Mouse (Mus musculus): Measurements from ENCODE around the gene Pld3. TPM values are rescaled to one million over a fixed set of nuclear protein-coding genes. Genes with fewer than 3 reads are reported as not detected.
"Not testable (repeated sequence)": the region's sequence is repeated elsewhere in the genome, so short reads cannot be mapped to it uniquely, and the experiment has no call there.

Gene Pld3
- polyA plus RNA-seq, 1 experiment from 2014 or later = 62.5 TPM

GRCm38 (mm10) chr7:27520599-27520998 lies 32.4 kb downstream of the Pld3 start:
- Histone ChIP-seq H3K9me3 (no peaks in the 10 kb centered on the region), H3K36me3 (peaks cover 25% of the 10 kb centered on the region), H3K4me1 (peaks cover 2% of the 10 kb centered on the region), H3K9ac (no peak overlapping the region), H3K27ac (replicated peaks) (no peak overlapping the region), H3K27me3 (replicated peaks) (no peaks in the 10 kb centered on the region), H3K4me3 (no peak overlapping the region), H3K4me2 (no peak overlapping the region)
- 65% methylated on average over 1 of the region's 1 CpGs for WGBS
- no peak for ATAC-seq (ENCODE audit: extremely low read depth, insufficient number of reproducible peaks, low FRiP score, low TSS enrichment)

GRCm38 (mm10) chr7:27520104-27520503 lies 32.9 kb downstream of the Pld3 start:
- Histone ChIP-seq H3K36me3 (peaks cover 25% of the 10 kb centered on the region), H3K4me2 (no peak overlapping the region), H3K27me3 (replicated peaks) (no peaks in the 10 kb centered on the region), H3K4me3 (no peak overlapping the region), H3K9ac (no peak overlapping the region), H3K9me3 (no peaks in the 10 kb centered on the region), H3K4me1 (no peaks in the 10 kb centered on the region), H3K27ac (replicated peaks) (no peak overlapping the region)
- no peak for ATAC-seq (ENCODE audit: extremely low read depth, insufficient number of reproducible peaks, low FRiP score, low TSS enrichment)

DNA sequence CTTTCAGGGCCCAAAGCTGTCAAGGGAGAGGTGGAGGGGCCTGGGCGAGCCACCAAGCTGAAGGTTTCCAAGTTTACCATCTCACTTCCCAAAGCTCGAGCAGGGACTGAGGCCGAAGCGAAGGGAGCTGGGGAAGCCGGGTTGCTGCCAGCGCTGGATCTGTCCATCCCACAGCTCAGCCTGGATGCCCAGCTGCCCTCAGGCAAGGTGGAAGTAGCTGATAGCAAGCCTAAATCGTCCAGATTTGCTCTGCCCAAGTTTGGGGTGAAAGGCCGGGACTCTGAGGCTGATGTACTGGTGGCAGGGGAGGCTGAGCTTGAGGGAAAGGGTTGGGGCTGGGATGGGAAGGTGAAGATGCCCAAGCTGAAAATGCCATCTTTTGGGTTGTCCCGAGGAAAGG lies 34.7 kb downstream of the Pld3 start:
- Histone ChIP-seq H3K4me3 (no peak overlapping the region), H3K27ac (replicated peaks) (no peak overlapping the region), H3K4me2 (no peak overlapping the region), H3K27me3 (replicated peaks) (no peaks in the 10 kb centered on the region), H3K9ac (no peak overlapping the region), H3K4me1 (no peaks in the 10 kb centered on the region), H3K36me3 (peaks cover 25% of the 10 kb centered on the region), H3K9me3 (no peaks in the 10 kb centered on the region)
- 81% methylated on average over 9 of the region's 9 CpGs for WGBS
- no peak for ATAC-seq (ENCODE audit: extremely low read depth, insufficient number of reproducible peaks, low FRiP score, low TSS enrichment)

- H3K4me2 ChIP-seq = no peak overlapping the region
- H3K27ac ChIP-seq (replicated peaks) = no peak overlapping the region
- no peak overlapping the region for H3K9ac ChIP-seq
- WGBS = 66% methylated on average over 9 of the region's 9 CpGs
- no peak for ATAC-seq (ENCODE audit: extremely low read depth, insufficient number of reproducible peaks, low FRiP score, low TSS enrichment)
- H3K9me3 ChIP-seq = no peaks in the 10 kb centered on the region
- H3K4me1 ChIP-seq = no peaks in the 10 kb centered on the region
- H3K4me3 ChIP-seq = no peak overlapping the region
- peaks cover 23% of the 10 kb centered on the region for H3K36me3 ChIP-seq
- H3K27me3 ChIP-seq (replicated peaks) = no peaks in the 10 kb centered on the region
Observed at GRCm38 (mm10) chr7:27514961-27515360, 38.1 kb downstream of the Pld3 start.

GRCm38 (mm10) chr7:27510809-27511208 lies 42.2 kb downstream of the Pld3 start:
- 83% methylated on average over 2 of the region's 2 CpGs for WGBS
- peaks cover 19% of the 10 kb centered on the region for H3K4me1 ChIP-seq
- H3K27ac ChIP-seq (replicated peaks) = no peak overlapping the region
- no peaks in the 10 kb centered on the region for H3K27me3 ChIP-seq (replicated peaks)
- no peak overlapping the region for H3K9ac ChIP-seq
- no peak overlapping the region for H3K4me2 ChIP-seq
- no peak overlapping the region for H3K4me3 ChIP-seq
- ATAC-seq (ENCODE audit: extremely low read depth, insufficient number of reproducible peaks, low FRiP score, low TSS enrichment) = no peak
- H3K9me3 ChIP-seq = no peaks in the 10 kb centered on the region
- no peaks in the 10 kb centered on the region; the same call in 1 of the 2 replicates for H3K36me3 ChIP-seq

- no peaks in the 10 kb centered on the region for H3K27me3 ChIP-seq (replicated peaks)
- WGBS = 23% methylated on average over 6 of the region's 6 CpGs
- peak; percentile 53; the same call in 1 of the 2 replicates for ATAC-seq (ENCODE audit: extremely low read depth, insufficient number of reproducible peaks, low FRiP score, low TSS enrichment)
- H3K4me3 ChIP-seq = peak overlapping the region; percentile 60
- H3K27ac ChIP-seq (replicated peaks) = peak overlapping the region; percentile 97
- no peaks in the 10 kb centered on the region for H3K36me3 ChIP-seq
- peak overlapping the region; percentile 67 for H3K4me2 ChIP-seq
- H3K9ac ChIP-seq = peak overlapping the region; percentile 74
- no peaks in the 10 kb centered on the region for H3K9me3 ChIP-seq
- peaks cover 19% of the 10 kb centered on the region for H3K4me1 ChIP-seq
Observed at GRCm38 (mm10) chr7:27508648-27509005, 44.4 kb downstream of the Pld3 start.

- peaks cover 21% of the 10 kb centered on the region for H3K4me1 ChIP-seq
- no peaks in the 10 kb centered on the region for H3K27me3 ChIP-seq (replicated peaks)
- peak overlapping the region; percentile 97 for H3K27ac ChIP-seq (replicated peaks)
- peak overlapping the region; percentile 81 for H3K9ac ChIP-seq
- H3K4me2 ChIP-seq = peak overlapping the region; percentile 67
- ATAC-seq (ENCODE audit: extremely low read depth, insufficient number of reproducible peaks, low FRiP score, low TSS enrichment) = peak; percentile 93
- peak overlapping the region; percentile 60 for H3K4me3 ChIP-seq
- H3K9me3 ChIP-seq = no peaks in the 10 kb centered on the region
- no peaks in the 10 kb centered on the region for H3K36me3 ChIP-seq
- under 1% methylated on average over 53 of the region's 54 CpGs for WGBS
Observed at GRCm38 (mm10) chr7:27507711-27508647, 45.0 kb downstream of the Pld3 start.

DNA sequence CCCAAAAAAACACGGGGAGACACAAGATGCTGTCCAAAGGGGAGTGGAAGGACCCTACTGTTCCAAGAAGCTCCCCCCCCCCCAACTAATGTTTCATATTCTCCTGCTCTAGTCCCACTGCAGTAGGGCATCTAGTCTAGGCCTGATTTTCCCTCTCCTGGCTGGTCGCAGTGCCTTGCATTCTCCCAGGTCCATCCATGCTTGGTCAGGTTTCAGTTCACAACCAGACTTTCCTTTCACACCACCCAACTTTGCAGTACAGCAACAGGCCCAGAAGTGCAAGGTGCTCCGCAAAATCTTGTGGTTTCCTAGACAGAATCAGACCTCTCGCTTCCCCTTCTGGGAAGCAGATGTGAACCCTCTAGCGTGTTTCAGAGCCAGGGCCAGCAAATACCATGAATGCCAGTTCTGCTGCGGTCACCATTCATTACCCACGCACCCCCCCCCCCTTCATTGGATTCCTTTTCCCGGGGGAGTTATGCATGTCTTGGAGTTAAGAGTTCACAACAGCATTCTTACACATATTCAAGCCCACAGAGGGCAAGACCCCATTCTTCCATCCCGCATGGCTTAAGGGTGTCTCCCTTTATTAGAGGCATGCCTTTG lies 46.1 kb downstream of the Pld3 start:
- H3K4me1 ChIP-seq = peaks cover 26% of the 10 kb centered on the region
- peak overlapping the region; percentile 81 for H3K9ac ChIP-seq
- no peaks in the 10 kb centered on the region for H3K9me3 ChIP-seq
- no peaks in the 10 kb centered on the region for H3K36me3 ChIP-seq
- H3K27ac ChIP-seq (replicated peaks) = peak overlapping the region; percentile 97
- H3K4me2 ChIP-seq = peak overlapping the region; percentile 67
- WGBS = 36% methylated on average over 9 of the region's 9 CpGs
- ATAC-seq (ENCODE audit: extremely low read depth, insufficient number of reproducible peaks, low FRiP score, low TSS enrichment) = no peak
- peak overlapping the region; percentile 60 for H3K4me3 ChIP-seq
- no peaks in the 10 kb centered on the region for H3K27me3 ChIP-seq (replicated peaks)

DNA sequence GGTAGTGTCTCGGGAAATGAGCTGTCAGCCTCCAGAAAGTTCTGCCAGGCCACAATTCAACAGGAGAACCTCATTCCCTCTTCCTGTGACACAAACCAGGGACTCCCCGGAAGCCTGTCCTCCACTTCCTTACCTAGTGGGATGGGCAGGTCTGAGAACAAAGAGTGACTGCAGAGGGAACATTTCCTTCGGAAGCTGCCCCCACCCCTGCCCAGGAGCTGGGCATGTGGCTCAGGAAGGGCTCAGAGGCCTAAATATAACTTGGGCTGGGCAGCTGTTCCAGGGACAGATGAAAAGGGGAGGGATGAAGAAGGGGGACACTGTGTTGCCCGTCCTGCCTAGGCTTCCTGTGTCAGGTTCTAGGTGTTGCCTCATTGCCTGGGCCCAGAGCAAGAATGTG lies 51.4 kb downstream of the Pld3 start:
- H3K4me3 ChIP-seq = no peak overlapping the region
- H3K9ac ChIP-seq = peak overlapping the region; percentile 7; the same call in 1 of the 2 replicates
- peak overlapping the region; percentile 68; the same call in 1 of the 2 replicates for H3K27ac ChIP-seq (replicated peaks)
- H3K4me1 ChIP-seq = peaks cover 29% of the 10 kb centered on the region
- no peak for ATAC-seq (ENCODE audit: extremely low read depth, insufficient number of reproducible peaks, low FRiP score, low TSS enrichment)
- no peak overlapping the region for H3K4me2 ChIP-seq
- no peaks in the 10 kb centered on the region for H3K27me3 ChIP-seq (replicated peaks)
- WGBS = 38% methylated on average over 4 of the region's 4 CpGs
- H3K9me3 ChIP-seq = no peaks in the 10 kb centered on the region
- no peaks in the 10 kb centered on the region for H3K36me3 ChIP-seq

DNA sequence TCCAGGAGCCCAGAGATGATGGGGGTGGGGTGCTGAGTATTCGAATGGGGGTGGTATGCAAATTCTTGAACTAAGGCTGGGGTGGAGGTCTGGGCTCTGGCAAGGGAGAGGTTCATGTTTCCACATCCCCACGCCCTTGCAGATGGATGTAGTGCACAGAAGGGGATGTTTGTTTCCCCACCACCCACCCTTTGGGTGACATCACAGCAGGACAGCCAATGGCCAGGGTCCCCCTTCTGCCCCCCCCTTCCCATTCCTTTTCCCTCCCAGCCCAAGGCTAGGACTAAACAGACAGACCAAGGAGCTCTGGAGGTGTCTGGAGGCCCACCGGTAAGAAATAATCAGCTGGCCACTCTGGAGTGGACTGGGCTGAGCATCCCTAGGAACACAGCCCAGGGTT lies 54.0 kb downstream of the Pld3 start, which contains the start of gene Prx:
Gene Prx (plus strand): TSS at position 289 of the 400 bp plus-strand sequence.
- 55% methylated on average over 3 of the region's 3 CpGs for WGBS
- Histone ChIP-seq H3K4me2 (no peak within 1 kb of the TSS), H3K27me3 (replicated peaks) (no peaks in the 10 kb centered on the region), H3K36me3 (no peaks in the 10 kb centered on the region), H3K27ac (replicated peaks) (no peak within 1 kb of the TSS), H3K4me1 (peaks cover 22% of the 10 kb centered on the region), H3K4me3 (no peak within 1 kb of the TSS), H3K9ac (no peak within 1 kb of the TSS), H3K9me3 (no peaks in the 10 kb centered on the region)
- no peak for ATAC-seq (ENCODE audit: extremely low read depth, insufficient number of reproducible peaks, low FRiP score, low TSS enrichment)

DNA sequence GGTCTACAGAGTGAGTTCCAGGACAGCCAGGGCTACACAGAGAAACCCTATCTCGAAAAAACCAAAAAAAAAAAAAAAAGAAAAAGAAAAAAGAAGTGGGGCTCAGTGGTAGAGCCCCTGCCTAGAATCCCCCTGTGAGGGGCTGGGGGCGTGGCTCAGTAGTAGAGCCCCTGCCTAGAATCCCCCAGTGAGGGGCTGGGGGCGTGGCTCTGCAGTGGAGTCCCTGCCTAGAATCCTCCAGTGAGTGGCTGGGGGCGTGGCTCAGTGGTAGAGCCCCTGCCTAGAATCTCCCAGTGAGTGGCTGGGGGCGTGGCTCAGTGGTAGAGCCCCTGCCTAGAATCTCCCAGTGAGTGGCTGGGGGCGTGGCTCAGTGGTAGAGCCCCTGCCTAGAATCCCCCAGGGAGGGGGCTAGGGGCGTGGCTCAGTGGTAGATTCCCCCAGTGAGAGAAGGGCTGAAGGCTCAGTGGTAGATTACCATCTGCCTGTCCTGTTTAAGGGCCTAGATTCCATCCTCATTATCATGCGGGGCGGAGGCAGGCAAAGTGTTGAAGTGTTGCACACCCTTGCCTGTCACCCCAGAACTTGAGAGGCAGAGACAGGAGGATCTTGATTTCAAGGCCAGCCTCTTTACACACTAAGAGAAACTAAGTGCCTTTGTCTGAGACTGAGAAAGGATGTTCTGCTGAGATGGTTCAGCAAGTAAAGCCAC lies 58.2 kb downstream of the Pld3 start:
- not testable (repeated sequence) for ATAC-seq (ENCODE audit: extremely low read depth, insufficient number of reproducible peaks, low FRiP score, low TSS enrichment); H3K4me2 ChIP-seq; H3K9ac ChIP-seq; H3K36me3 ChIP-seq; H3K4me3 ChIP-seq; H3K9me3 ChIP-seq; H3K27ac ChIP-seq (replicated peaks); H3K27me3 ChIP-seq (replicated peaks)
- peaks cover 40% of the 10 kb centered on the region for H3K4me1 ChIP-seq
- 79% methylated on average over 9 of the region's 9 CpGs for WGBS
